Mouse (Mus musculus) MEL (cell line): Measurements from ENCODE around the gene Iqschfp.

Experiments
- POLR2AphosphoS2 ChIP-seq: IDR thresholded peaks from 2 replicates; pipeline ENCODE4 v1.6.1; 2011; ENCODE audit warnings: low read length, improper control_type of control experiment
- POLR2AphosphoS5 ChIP-seq: IDR thresholded peaks from 2 replicates; pipeline ENCODE4 v1.6.1; 2012; ENCODE audit warnings: low read depth, borderline replicate concordance, mild to moderate bottlenecking, inconsistent platforms, low read length, moderate library complexity, mixed read lengths
- USF1 ChIP-seq: IDR thresholded peaks from 2 replicates; pipeline ENCODE4 v1.6.1; 2014; ENCODE audit warnings: low read depth, mild to moderate bottlenecking, inconsistent platforms, low read length, improper control_type of control experiment, moderate library complexity

DNA sequence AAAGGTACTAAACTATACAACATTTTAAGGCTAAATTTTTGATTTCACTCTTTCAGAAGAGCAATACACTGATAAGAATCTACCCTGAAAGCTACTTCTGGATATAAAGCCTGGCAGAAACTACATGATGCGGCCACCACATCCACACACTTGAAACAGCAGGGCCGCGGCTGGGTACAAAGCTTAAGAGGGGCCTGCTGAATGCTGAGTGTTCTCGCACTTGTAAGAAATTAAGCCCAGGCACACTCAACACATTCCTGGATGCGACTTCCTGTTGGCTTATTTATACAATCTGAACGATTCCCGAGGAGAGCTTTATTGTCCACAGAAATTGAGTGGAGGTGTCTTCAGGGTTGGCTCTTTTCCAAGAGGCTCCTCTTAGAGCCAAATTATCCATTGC lies 625.2 kb downstream of the Iqschfp start:
- TF ChIP-seq USF1 (no peak), POLR2AphosphoS5 (no peak), POLR2AphosphoS2 (no peak)
